Mouse (Mus musculus): ENCODE data around the gene AC140267.1. TPM values are rescaled to one million over a fixed set of nuclear protein-coding genes. Genes with fewer than 3 reads are reported as not detected.

AC140267.1 gene
- polyA plus RNA-seq, 1 experiment from 2014 or later = not detected

DNA sequence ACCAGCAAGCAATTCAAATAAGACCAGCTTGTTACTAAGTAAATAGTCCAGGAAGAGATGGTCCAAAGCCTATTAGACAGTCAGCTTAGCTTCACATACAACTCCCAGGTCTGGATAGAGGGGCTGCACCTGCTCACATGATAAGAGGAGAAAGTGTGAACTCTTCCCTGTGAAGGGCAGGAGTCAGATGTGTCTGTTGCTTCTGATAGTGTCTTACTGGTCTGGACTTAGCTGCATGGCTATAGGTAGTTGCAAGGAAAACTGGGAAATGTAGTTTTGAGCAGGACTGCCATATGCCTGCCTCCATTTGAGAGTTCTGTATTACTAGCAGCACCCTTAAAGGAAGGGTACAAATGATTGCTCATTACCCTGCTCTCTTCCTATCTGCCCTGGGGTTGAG, 21.9 kb upstream of the AC140267.1 start:
- Histone ChIP-seq H3K4me3 (replicated peaks) (no peak overlapping the region), H3K4me1 (replicated peaks) (0 out of 2 replicates have a peak, but pooled peaks cover 6% of the 10 kb centered on the region), H3K27ac (replicated peaks) (no peak overlapping the region), H3K9ac (no peak overlapping the region), H3K36me3 (replicated peaks) (no peaks in the 10 kb centered on the region), H3K27me3 (peaks cover 11% of the 10 kb centered on the region; the same call in 1 of the 2 replicates), H3K9me3 (replicated peaks) (no peaks in the 10 kb centered on the region), H3K4me2 (no peak overlapping the region)
- ATAC-seq (ENCODE audit: insufficient read depth) = peak; percentile 66

DNA sequence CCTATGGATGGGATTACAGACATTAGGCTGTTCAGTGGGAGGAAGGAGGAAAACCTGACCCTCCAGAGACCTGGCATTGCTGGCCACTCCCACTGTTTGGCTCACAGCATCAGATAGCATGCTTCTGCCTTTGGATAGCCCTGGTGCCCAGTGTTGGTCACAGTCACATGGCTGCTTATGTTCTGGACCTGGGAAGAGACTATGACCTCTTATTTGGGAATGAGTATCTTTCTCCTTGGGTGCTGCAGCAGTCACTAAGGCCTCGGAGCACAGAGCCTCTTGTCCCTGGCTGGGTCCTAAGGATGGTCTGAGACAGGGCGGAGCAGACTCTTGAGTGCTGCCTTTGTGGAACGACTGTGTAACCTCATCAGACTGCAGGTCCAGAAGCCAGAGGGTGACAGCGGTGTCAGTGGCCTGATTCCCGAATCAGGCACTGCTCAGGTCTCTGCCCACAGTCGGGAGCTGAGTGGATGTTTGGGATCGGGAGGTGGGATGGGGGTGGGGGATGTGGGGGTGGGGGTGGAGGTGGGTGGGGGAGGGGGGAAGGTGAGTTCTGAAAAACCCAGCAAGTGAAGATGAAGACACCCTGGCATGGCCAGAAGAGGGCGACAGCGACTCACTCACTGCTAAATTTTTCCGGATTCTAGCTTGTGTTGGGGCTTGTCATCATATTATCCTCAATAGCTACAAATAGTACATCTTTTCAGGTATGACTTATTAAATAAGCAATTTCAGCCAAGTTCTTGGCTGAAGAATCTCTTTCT, 19.7 kb upstream of the AC140267.1 start:
- Histone ChIP-seq H3K27ac (replicated peaks) (no peak overlapping the region), H3K27me3 (peaks cover 5% of the 10 kb centered on the region; the same call in 1 of the 2 replicates), H3K4me3 (replicated peaks) (no peak overlapping the region), H3K4me1 (replicated peaks) (peaks cover 18% of the 10 kb centered on the region), H3K36me3 (replicated peaks) (no peaks in the 10 kb centered on the region), H3K9ac (no peak overlapping the region), H3K9me3 (replicated peaks) (no peaks in the 10 kb centered on the region), H3K4me2 (no peak overlapping the region)
- ATAC-seq (ENCODE audit: insufficient read depth) = no peak
- WGBS (ENCODE audit: insufficient replicate concordance) = 16% methylated on average over 10 of the region's 10 CpGs

DNA sequence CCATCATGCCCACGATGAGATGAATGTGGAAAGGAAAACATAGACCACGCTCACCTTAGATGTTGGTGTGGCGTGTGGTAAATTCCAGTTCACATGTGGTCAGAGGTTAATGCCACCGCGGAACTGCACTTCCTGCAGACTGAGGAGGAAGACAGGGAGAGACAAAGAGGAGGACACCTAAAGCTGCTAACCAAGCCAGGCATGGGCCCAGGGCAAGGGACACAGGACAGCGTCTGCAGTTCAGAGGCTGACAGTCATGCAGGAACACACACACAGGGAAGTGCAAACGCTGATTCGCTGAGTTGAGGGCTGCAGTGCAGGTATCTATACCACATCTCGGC, 19.2 kb upstream of the AC140267.1 start:
- no peak for ATAC-seq (ENCODE audit: insufficient read depth)
- 36% methylated on average over 9 of the region's 9 CpGs for WGBS (ENCODE audit: insufficient replicate concordance)
- no peak overlapping the region for H3K4me3 ChIP-seq (replicated peaks)
- H3K27me3 ChIP-seq = no peaks in the 10 kb centered on the region; the same call in 1 of the 2 replicates
- H3K27ac ChIP-seq (replicated peaks) = no peak overlapping the region
- no peak overlapping the region for H3K9ac ChIP-seq
- no peak overlapping the region for H3K4me2 ChIP-seq
- H3K4me1 ChIP-seq (replicated peaks) = peaks cover 18% of the 10 kb centered on the region
- H3K9me3 ChIP-seq (replicated peaks) = no peaks in the 10 kb centered on the region
- H3K36me3 ChIP-seq (replicated peaks) = no peaks in the 10 kb centered on the region

DNA sequence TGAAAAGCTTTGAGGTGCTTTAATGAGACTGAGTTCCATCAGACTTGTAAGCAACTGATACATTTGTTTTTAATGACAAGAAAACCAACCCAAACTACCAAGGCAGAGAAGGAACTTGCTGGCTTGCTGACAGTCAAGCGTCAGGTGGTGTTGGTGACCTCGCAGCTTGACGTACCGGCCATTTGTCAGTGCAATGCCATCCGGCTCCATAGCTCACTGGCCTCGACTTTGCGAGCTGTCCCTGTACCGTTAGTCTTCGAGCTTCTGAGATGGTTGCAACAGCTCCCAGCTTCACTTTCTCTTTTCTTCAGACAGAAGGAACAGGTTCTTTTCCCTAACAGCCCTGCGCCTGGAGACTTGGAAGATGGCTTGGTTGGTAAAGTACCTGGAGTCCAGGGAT, 18.2 kb upstream of the AC140267.1 start:
- no peaks in the 10 kb centered on the region for H3K36me3 ChIP-seq (replicated peaks)
- no peaks in the 10 kb centered on the region for H3K9me3 ChIP-seq (replicated peaks)
- no peak overlapping the region for H3K27ac ChIP-seq (replicated peaks)
- H3K9ac ChIP-seq = no peak overlapping the region
- no peak overlapping the region for H3K4me3 ChIP-seq (replicated peaks)
- ATAC-seq (ENCODE audit: insufficient read depth) = no peak
- H3K27me3 ChIP-seq = no peaks in the 10 kb centered on the region; the same call in 1 of the 2 replicates
- WGBS (ENCODE audit: insufficient replicate concordance) = 77% methylated on average over 10 of the region's 10 CpGs
- H3K4me1 ChIP-seq (replicated peaks) = peaks cover 18% of the 10 kb centered on the region
- no peak overlapping the region for H3K4me2 ChIP-seq

DNA sequence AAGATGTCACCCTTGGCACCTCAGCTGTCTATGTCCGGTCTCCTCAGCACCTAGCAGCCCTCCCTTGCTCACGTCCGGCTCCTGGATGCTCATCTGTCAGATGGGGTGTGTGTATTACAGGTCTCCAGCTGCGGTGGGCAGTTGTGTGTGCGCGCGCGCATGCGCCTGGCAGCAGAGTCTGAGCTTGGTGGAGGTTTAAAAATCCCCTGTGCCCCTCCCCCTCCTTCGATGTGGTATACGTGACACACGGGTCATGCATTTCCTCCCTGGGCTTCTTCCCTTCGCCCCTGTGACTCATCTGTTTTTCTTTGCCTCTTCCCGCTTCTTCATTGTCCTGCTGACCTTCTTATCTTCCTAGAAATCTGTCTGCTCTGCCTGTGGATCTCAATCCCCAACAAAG, 16.4 kb upstream of the AC140267.1 start:
- H3K27ac ChIP-seq (replicated peaks) = no peak overlapping the region
- no peak overlapping the region for H3K9ac ChIP-seq
- H3K36me3 ChIP-seq (replicated peaks) = no peaks in the 10 kb centered on the region
- H3K4me2 ChIP-seq = peak overlapping the region; percentile 35
- peaks cover 18% of the 10 kb centered on the region for H3K4me1 ChIP-seq (replicated peaks)
- H3K9me3 ChIP-seq (replicated peaks) = no peaks in the 10 kb centered on the region
- no peak for ATAC-seq (ENCODE audit: insufficient read depth)
- H3K27me3 ChIP-seq = peaks cover 3% of the 10 kb centered on the region; the same call in 1 of the 2 replicates
- WGBS (ENCODE audit: insufficient replicate concordance) = 12% methylated on average over 14 of the region's 14 CpGs
- no peak overlapping the region for H3K4me3 ChIP-seq (replicated peaks)

DNA sequence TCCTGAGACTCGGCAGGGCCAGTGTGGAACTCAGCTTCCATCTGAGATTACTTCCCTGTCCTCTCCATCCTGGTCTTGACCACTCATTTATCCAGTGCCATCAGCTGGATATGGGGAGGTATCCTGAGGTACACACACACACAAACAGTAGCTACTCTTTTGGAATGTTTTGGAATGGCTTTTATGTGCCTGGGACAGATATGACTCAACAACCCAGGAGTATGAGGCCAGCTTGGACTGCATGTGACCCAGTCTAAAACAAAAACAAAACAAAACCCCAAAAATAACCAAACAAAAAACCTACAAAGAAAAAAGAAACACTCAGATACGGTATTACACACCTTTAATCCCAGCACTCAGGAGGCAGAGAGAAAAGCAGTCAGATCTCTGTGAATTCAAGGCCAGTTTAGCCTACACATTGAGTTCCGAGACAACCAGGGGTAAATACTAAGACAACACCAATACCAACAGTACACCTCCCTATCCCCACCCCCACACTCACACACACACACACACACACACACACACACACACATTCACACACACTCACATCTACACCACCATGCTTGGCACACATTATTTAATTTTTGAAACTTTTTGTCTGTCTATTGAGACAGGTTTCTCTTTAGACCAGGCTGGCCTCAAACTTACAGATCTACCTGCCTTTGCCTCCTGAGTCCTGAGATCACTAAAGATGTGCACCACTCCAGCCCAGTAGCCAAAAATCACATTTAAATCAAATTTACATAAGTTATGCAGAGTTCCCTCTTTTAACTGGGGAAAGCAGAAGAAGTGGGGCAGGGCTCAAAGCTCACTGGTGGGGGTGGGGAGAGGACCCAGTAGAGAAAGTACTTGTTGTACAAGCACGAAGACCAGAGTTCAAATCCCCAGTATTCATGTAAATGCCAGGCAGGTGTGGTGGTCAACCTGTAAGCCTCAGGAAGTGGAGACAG, 15.7 kb upstream of the AC140267.1 start:
- H3K4me1 ChIP-seq (replicated peaks) = peaks cover 16% of the 10 kb centered on the region
- ATAC-seq (ENCODE audit: insufficient read depth) = no peak
- peaks cover 3% of the 10 kb centered on the region; the same call in 1 of the 2 replicates for H3K27me3 ChIP-seq
- H3K36me3 ChIP-seq (replicated peaks) = no peaks in the 10 kb centered on the region
- no peaks in the 10 kb centered on the region for H3K9me3 ChIP-seq (replicated peaks)
- 37% methylated on average over 4 of the region's 4 CpGs for WGBS (ENCODE audit: insufficient replicate concordance)
- H3K4me3 ChIP-seq (replicated peaks) = no peak overlapping the region
- no peak overlapping the region for H3K27ac ChIP-seq (replicated peaks)
- no peak overlapping the region for H3K9ac ChIP-seq
- H3K4me2 ChIP-seq = peak overlapping the region; percentile 35; the same call in 1 of the 2 replicates

DNA sequence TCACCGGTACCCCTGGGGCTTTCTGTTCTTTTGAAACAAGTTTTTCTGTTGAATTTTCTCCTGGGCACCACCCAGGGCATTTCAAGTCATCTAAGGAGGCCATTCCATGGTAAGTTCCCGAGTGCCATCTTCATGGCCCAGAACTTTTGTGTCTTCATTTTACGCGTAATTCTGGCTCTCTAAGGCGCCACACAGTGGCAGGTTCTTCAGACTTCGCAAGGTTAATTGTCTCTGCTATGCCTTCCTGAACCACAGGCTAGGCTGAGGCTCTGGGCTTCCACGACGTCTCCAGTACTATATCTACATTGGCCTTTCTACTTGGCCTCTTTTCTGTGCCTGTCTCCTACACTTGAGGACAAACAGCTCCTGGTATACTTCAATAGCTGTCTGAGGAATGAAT, 14.6 kb upstream of the AC140267.1 start:
- no peak overlapping the region for H3K4me3 ChIP-seq (replicated peaks)
- H3K4me1 ChIP-seq (replicated peaks) = peaks cover 23% of the 10 kb centered on the region
- H3K27me3 ChIP-seq = 0 out of 2 replicates have a peak, but pooled peaks cover 3% of the 10 kb centered on the region
- no peak overlapping the region for H3K4me2 ChIP-seq
- WGBS (ENCODE audit: insufficient replicate concordance) = 55% methylated on average over 8 of the region's 8 CpGs
- H3K9ac ChIP-seq = no peak overlapping the region
- H3K36me3 ChIP-seq (replicated peaks) = no peaks in the 10 kb centered on the region
- no peak for ATAC-seq (ENCODE audit: insufficient read depth)
- H3K27ac ChIP-seq (replicated peaks) = no peak overlapping the region
- H3K9me3 ChIP-seq (replicated peaks) = no peaks in the 10 kb centered on the region

DNA sequence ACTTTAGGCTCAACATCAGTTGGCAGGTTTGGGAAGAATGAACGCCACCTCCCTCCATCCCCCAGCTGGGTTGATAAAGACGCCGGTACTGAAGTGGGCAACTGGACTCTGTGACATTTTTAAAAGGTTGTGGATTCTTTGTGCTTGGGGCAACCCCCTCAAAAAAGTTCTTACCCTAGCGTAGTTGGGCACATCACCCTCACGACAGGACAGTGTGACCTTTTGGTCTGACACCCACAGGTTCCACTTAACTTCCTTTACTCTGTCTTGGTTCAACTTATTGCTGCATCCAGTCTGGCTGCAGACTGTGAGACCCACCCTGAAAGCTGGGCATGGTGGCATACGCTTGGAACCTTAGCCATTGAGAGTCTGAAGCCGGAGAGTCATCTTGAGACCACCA, 11.9 kb upstream of the AC140267.1 start:
- Histone ChIP-seq H3K9ac (no peak overlapping the region), H3K4me2 (no peak overlapping the region), H3K4me3 (replicated peaks) (no peak overlapping the region), H3K36me3 (replicated peaks) (no peaks in the 10 kb centered on the region), H3K27ac (replicated peaks) (no peak overlapping the region), H3K4me1 (replicated peaks) (peaks cover 20% of the 10 kb centered on the region), H3K9me3 (replicated peaks) (no peaks in the 10 kb centered on the region), H3K27me3 (0 out of 2 replicates have a peak, but pooled peaks cover 7% of the 10 kb centered on the region)
- no peak for ATAC-seq (ENCODE audit: insufficient read depth)
- WGBS (ENCODE audit: insufficient replicate concordance) = 66% methylated on average over 7 of the region's 7 CpGs

DNA sequence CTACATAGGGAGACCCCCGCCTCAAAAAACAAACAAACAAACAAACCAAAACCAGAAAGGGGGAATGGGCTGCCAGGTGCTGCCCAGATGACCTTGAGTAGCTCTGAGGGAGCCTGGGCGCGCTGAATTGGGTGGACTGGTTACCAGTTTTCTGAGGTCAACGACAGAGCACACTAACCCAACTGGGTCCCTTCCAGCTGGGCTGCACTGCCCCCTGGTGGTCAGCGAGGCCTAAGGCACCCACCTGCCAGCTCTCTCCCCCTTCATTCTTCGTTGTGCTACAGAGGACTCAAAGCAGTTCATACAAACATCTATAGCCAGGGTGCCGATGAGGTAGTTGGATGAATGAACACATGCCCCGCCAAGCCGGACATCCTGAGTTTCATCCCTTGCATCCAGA, 10.4 kb upstream of the AC140267.1 start:
- no peaks in the 10 kb centered on the region for H3K9me3 ChIP-seq (replicated peaks)
- WGBS (ENCODE audit: insufficient replicate concordance) = 12% methylated on average over 9 of the region's 9 CpGs
- H3K27me3 ChIP-seq = 0 out of 2 replicates have a peak, but pooled peaks cover 8% of the 10 kb centered on the region
- ATAC-seq (ENCODE audit: insufficient read depth) = peak; percentile 75
- no peak overlapping the region for H3K4me2 ChIP-seq
- no peak overlapping the region for H3K4me3 ChIP-seq (replicated peaks)
- H3K27ac ChIP-seq (replicated peaks) = no peak overlapping the region
- no peak overlapping the region for H3K9ac ChIP-seq
- no peaks in the 10 kb centered on the region for H3K36me3 ChIP-seq (replicated peaks)
- H3K4me1 ChIP-seq (replicated peaks) = peaks cover 10% of the 10 kb centered on the region

DNA sequence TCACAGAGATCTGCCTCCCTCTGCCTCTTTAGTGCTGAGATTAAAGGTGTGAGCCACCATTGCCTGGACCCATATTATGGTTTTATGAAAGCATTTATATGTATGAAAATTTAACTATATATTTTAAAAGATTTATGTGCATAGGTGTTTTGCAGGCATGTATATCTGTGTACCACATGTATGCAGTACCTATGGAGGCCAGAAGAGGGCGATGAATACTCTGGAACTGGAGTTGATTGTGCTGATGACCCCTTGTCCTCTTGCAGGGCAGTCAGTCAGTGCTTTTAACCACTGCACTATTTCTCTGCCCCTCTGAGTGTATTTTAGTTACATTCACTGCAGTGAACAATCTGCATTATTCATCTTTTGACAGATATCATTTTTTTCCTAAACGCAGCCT, 9.8 kb upstream of the AC140267.1 start:
- H3K36me3 ChIP-seq (replicated peaks) = no peaks in the 10 kb centered on the region
- no peak overlapping the region for H3K9ac ChIP-seq
- H3K27ac ChIP-seq (replicated peaks) = no peak overlapping the region
- 0 out of 2 replicates have a peak, but pooled peaks cover 8% of the 10 kb centered on the region for H3K27me3 ChIP-seq
- H3K4me1 ChIP-seq (replicated peaks) = peaks cover 8% of the 10 kb centered on the region
- peak; percentile 62 for ATAC-seq (ENCODE audit: insufficient read depth)
- H3K4me3 ChIP-seq (replicated peaks) = no peak overlapping the region
- H3K4me2 ChIP-seq = no peak overlapping the region
- H3K9me3 ChIP-seq (replicated peaks) = no peaks in the 10 kb centered on the region
- 46% methylated on average over 2 of the region's 2 CpGs for WGBS (ENCODE audit: insufficient replicate concordance)
